Mouse (Mus musculus) retina, postnatal 1 day (tissue): Measurements from ENCODE around the gene Lipt1.
A peak's percentile ranks its signal among the peaks of the same experiment; 100 is the strongest.

Experiments used
- DNase-seq: peaks from one replicate; pipeline ENCODE4 v3.0.0-alpha.2; 2012

Lipt1 gene

DNA sequence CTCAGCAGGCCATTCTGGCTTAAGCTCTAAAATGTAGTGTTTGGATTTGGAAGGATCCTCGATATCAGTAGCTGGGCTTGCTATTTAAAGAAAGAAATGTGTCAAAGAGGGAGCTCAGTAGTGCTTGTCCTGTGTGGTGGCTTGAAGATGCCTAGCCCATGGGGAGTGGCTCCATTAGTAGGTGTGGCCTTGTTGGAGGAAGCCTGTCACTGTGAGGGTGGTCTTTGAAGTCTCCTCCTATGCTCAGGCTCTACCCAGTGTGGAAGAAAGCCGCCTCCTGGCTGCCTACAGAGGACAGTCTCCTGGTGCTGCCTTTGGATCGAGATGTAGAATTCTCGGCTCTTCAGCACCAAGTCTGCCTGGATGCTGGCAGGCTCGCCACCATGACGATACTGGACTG, 28.8 kb downstream of the Lipt1 start:
- no peak for DNase-seq

DNA sequence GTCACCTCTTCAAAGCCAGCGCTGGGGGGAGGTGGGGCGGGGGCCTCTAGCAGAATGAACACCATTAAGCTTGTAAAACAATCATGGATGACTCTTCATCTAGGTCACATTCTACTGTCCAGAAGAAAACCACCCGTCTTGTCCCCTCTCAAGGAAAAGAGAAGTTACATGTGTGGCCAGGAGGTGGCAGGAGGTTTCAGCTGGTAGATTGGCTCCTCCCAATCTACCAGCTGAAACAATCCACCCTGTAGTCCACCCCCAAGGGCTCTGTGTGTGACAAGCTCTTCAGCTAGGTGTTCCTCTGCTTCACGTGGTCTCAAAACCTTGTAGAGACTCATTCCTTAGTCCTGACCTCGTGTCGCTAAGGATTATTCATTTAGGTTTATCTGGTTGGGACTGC, 31.6 kb downstream of the Lipt1 start:
- DNase-seq = peak; percentile 55

DNA sequence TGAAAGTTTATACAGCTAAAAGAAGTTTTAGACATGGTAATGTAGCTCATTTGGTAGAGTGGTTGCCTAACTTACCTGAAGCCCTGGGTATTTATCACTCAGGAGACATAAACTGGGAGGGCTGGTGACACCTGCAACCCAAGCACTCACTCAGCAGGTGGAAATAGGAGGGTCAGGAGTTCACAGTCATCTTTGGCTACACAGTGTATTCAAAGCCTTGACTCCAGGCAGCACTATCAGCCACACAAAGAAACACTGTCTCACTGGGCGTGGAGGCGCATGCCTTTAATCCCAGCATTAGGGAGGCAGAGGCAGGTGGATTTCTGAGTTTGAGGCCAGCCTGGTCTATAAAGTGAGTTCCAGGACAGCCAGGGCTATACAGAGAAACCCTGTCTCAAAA, 41.2 kb downstream of the Lipt1 start:
- DNase-seq = no peak

DNA sequence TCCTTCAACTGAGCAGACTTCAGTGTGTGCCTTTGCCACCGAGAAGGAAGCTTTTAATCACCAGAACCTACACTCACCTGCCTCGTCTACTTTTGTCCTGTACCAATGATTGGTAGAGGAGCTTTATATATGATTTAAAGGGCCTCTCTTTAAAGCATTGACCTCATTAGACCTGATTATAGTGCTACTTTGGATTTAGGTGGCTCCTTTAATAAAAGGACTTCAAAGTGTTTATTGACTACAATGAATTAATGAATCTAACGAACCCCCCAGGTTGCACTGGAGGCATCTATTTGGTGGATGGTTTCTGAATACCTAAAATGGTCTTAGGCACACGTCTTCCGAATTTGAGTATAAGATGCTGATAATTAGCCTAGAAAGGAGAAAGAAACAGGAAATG, 44.9 kb downstream of the Lipt1 start, which contains the start of gene Lyg2:
Gene Lyg2 (minus strand): TSS at position 101 of the 400 bp plus-strand sequence.
- no peak for DNase-seq

DNA sequence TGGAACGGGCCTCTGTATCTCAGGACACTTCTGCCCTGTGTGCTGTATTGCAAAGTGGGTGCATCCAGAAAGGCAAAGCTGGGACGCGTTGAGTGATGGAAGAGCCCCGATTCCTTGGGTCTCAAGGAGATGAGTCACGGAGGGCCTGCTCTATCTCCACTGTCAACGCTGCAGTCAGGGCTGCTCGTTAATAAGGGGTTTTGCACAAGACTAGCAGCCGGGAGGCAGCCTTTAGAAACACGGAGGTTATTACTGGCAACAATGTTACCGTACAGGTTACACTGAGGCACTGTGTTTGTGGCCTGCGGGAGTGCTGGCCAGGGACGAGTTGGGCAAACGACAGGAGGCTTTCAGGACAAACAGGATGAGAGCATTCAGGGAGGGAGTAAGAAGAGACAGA, 46.1 kb downstream of the Lipt1 start:
- no peak for DNase-seq

DNA sequence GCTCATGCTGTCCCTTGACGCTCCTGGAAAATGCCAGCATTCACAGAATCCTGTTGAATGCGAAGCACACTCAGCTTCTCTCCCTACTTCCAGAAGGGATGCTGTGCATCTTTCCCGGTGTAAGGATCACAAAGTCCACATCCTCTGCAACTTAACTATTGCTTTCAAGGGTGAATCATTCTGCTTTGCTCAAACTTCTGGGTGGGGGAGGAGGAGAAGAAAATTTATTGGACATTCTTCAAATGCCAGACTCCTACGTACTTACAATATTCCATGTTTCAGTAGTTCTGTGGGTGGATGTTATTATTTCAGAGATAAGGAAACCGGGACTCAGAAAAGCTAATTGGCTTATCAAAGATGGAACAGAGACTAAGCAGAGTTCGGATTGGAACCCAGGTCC, 46.6 kb downstream of the Lipt1 start:
- no peak for DNase-seq

DNA sequence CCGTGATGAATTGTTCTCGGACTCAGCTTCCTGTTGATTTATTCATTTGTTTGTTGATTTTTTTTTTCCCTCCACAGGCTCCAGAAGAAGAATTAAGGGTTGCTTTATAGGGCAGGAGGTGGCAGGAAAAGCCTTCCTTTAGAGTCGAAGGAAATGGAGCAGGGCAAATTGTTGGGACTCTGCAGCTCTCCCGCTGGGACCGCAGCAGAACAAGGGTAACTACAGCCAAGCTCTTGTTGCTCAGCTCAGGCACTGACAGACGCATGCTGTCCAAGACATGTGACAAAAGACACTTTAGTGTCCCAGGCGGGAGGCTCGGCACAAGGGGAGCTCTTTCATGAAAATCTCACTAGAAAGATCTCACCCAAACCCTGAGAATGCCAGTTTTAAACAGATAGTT, 51.0 kb downstream of the Lipt1 start:
- peak; percentile 5 for DNase-seq
